Mouse (Mus musculus): ENCODE results near the gene Slc35a3. TPM values are rescaled to one million over a fixed set of nuclear protein-coding genes. Genes with fewer than 3 reads are reported as not detected.
A peak's percentile ranks its signal among the peaks of the same experiment; 100 is the strongest.
"Not testable (repeated sequence)": the region's sequence is repeated elsewhere in the genome, so short reads cannot be mapped to it uniquely, and the experiment has no call there.

Gene Slc35a3
- polyA plus RNA-seq, 1 experiment: 5.7 TPM

DNA sequence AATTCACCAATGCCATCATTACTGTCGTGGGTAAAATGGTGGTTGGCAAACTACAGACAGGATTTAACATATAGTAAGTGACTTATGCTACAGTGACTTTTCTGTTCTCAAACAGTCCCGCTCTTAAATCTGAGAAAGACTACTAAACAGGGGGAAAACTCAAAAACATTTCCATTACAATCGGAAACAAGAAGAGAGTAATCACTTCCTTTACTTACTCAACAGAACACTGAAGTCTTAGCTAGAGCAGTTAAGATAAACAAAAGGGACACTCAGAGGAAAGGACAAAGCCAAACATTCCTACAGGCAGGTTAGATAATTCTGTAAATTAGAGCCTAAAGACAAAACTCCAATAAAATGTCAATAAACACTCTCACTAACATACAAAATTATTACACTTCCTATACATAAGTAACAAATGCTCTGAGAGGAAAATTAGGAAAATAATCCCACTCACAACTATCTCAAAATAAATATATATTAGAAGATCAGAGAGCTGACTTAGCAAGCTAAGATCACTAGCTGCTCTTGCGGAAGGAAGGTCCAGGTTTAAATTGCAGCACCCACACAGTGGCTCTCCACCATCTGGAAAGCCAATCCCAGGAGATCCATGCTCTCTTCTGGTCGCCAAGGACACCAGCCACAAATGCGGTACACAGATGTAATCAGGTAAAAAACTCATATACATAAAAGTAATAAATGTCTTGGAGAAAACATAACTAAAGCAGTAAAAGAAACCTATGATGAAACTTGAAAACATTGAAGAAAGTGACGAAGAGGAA lies 56.3 kb downstream of the Slc35a3 start:
- 68% methylated on average over 7 of the region's 7 CpGs for WGBS
- H3K27ac ChIP-seq (ENCODE audit: control insufficient read depth, insufficient read depth, low read depth, low read length, poor library complexity): no peak overlapping the region
- H3K4me1 ChIP-seq (ENCODE audit: control insufficient read depth, insufficient read depth, low read length): peaks cover 4% of the 10 kb centered on the region
- no peak overlapping the region for H3K4me3 ChIP-seq (replicated peaks; ENCODE audit: control insufficient read depth, low read depth, low read length)
- TF ChIP-seq POLR2A (IDR thresholded peaks at IDR 0.05; ENCODE audit: borderline replicate concordance, control insufficient read depth, low read depth, low read length): no peak
- no peak for TF ChIP-seq CTCF (IDR thresholded peaks at IDR 0.05; ENCODE audit: control insufficient read depth, insufficient read depth, low read length)

GRCm38 (mm10) chr3:116654051-116654450 lies 58.6 kb downstream of the Slc35a3 start:
- not testable (repeated sequence) for H3K4me1 ChIP-seq (ENCODE audit: control insufficient read depth, insufficient read depth, low read length); H3K4me3 ChIP-seq (replicated peaks; ENCODE audit: control insufficient read depth, low read depth, low read length); H3K27ac ChIP-seq (ENCODE audit: control insufficient read depth, insufficient read depth, low read depth, low read length, poor library complexity)
- 83% methylated on average over 11 of the region's 11 CpGs for whole genome bisulfite sequencing

- WGBS: 53% methylated on average over 5 of the region's 5 CpGs
- peaks cover 3% of the 10 kb centered on the region; the same call in 1 of the 2 replicates for H3K4me1 ChIP-seq (ENCODE audit: control insufficient read depth, insufficient read depth, low read length)
- no peak for TF ChIP-seq CTCF (IDR thresholded peaks at IDR 0.05; ENCODE audit: control insufficient read depth, insufficient read depth, low read length)
- TF ChIP-seq POLR2A (IDR thresholded peaks at IDR 0.05; ENCODE audit: borderline replicate concordance, control insufficient read depth, low read depth, low read length): no peak
Observed at GRCm38 (mm10) chr3:116653278-116653945, 59.2 kb downstream of the Slc35a3 start.

DNA sequence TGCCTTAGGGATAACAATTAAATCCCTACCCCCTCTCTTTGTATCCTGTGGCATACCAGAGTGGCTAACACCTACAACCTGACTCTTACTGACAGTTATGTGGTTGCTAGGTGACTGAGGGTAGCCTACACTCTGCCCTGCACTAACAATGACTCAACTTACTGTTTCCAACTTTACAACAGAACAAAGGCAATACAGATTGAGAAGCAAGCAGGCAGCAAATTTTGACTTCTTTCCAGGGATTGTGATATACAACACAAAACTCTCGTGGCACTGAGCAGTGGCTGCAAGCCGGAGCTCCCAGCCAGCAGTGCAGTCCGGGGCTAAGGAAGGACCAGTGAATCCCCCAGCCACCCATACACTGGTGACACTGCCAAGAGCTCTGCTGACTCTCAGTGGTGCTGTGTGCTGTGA lies 60.6 kb downstream of the Slc35a3 start:
- H3K4me3 ChIP-seq (replicated peaks; ENCODE audit: control insufficient read depth, low read depth, low read length): no peak overlapping the region
- TF ChIP-seq POLR2A (IDR thresholded peaks at IDR 0.05; ENCODE audit: borderline replicate concordance, control insufficient read depth, low read depth, low read length): no peak
- TF ChIP-seq CTCF (IDR thresholded peaks at IDR 0.05; ENCODE audit: control insufficient read depth, insufficient read depth, low read length): no peak
- peaks cover 1% of the 10 kb centered on the region; the same call in 1 of the 2 replicates for H3K4me1 ChIP-seq (ENCODE audit: control insufficient read depth, insufficient read depth, low read length)
- H3K27ac ChIP-seq (ENCODE audit: control insufficient read depth, insufficient read depth, low read depth, low read length, poor library complexity): no peak overlapping the region
- WGBS: 68% methylated on average over 3 of the region's 3 CpGs

More at GRCm38 (mm10) chr3:116653278-116653945, 59.2 kb downstream of the Slc35a3 start:
- no peak overlapping the region for H3K4me3 ChIP-seq (replicated peaks; ENCODE audit: control insufficient read depth, low read depth, low read length)
- H3K27ac ChIP-seq (ENCODE audit: control insufficient read depth, insufficient read depth, low read depth, low read length, poor library complexity): no peak overlapping the region

- no peak overlapping the region for H3K27ac ChIP-seq (ENCODE audit: control insufficient read depth, insufficient read depth, low read depth, low read length, poor library complexity)
- TF ChIP-seq POLR2A (IDR thresholded peaks at IDR 0.05; ENCODE audit: borderline replicate concordance, control insufficient read depth, low read depth, low read length): no peak
- 88% methylated on average over 9 of the region's 9 CpGs for WGBS
- H3K4me3 ChIP-seq (replicated peaks; ENCODE audit: control insufficient read depth, low read depth, low read length): no peak overlapping the region
- H3K4me1 ChIP-seq (ENCODE audit: control insufficient read depth, insufficient read depth, low read length): no peaks in the 10 kb centered on the region; the same call in 1 of the 2 replicates
Observed at GRCm38 (mm10) chr3:116650698-116651097, 61.9 kb downstream of the Slc35a3 start.

DNA sequence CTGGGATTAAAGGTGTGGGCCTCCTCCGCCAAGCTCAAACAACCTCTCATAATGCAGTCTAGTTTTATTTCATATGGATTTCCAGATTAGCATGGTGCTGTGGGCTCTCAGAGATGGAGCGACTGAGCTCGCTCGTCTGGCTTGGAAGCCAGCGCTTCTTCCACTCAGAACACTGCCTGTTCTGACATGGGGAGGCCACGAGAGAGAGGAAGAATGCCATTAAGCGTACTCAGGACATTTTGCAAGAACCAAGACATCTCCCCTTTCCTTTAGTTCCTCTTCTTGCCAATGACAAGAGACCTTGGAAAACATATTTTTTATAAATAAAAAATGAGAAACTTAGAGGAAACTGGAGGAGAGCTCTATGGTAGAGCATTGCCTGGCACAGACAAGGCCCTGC lies 63.8 kb downstream of the Slc35a3 start:
- WGBS: 59% methylated on average over 7 of the region's 7 CpGs
- Histone ChIP-seq H3K4me3 (replicated peaks; ENCODE audit: control insufficient read depth, low read depth, low read length) (no peak overlapping the region), H3K4me1 (ENCODE audit: control insufficient read depth, insufficient read depth, low read length) (no peaks in the 10 kb centered on the region; the same call in 1 of the 2 replicates), H3K27ac (ENCODE audit: control insufficient read depth, insufficient read depth, low read depth, low read length, poor library complexity) (peak overlapping the region; percentile 44)
- TF ChIP-seq POLR2A (IDR thresholded peaks at IDR 0.05; ENCODE audit: borderline replicate concordance, control insufficient read depth, low read depth, low read length): no peak
- no peak for TF ChIP-seq CTCF (IDR thresholded peaks at IDR 0.05; ENCODE audit: control insufficient read depth, insufficient read depth, low read length)

- TF ChIP-seq CTCF (IDR thresholded peaks at IDR 0.05; ENCODE audit: control insufficient read depth, insufficient read depth, low read length) (no peak), POLR2A (IDR thresholded peaks at IDR 0.05; ENCODE audit: borderline replicate concordance, control insufficient read depth, low read depth, low read length) (no peak)
- WGBS: 95% methylated on average over 1 of the region's 1 CpGs
- Histone ChIP-seq H3K27ac (ENCODE audit: control insufficient read depth, insufficient read depth, low read depth, low read length, poor library complexity) (no peak overlapping the region), H3K4me1 (ENCODE audit: control insufficient read depth, insufficient read depth, low read length) (no peaks in the 10 kb centered on the region), H3K4me3 (replicated peaks; ENCODE audit: control insufficient read depth, low read depth, low read length) (no peak overlapping the region)
Observed at GRCm38 (mm10) chr3:116646387-116646786, 66.2 kb downstream of the Slc35a3 start.

DNA sequence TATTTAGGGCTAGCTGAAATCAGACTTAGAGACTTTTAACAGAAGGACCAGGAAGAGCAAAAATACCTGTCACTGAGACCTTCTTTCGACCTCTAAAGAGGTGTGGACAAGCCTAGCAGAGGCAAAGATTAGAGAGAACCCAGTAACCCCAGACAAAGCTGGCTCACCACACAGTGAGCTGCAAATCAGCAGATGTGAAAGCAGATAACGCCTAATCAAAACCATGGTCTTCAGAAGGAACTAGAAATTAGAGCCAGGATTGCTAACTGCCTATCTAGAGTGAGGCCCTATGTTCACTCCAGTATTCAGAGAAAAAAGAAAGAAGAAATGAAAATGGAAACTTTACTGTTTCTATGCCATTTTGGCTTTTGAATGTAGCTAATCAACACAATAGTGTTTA lies 70.3 kb downstream of the Slc35a3 start:
- TF ChIP-seq POLR2A (IDR thresholded peaks at IDR 0.05; ENCODE audit: borderline replicate concordance, control insufficient read depth, low read depth, low read length): no peak
- TF ChIP-seq CTCF (IDR thresholded peaks at IDR 0.05; ENCODE audit: control insufficient read depth, insufficient read depth, low read length): no peak
- WGBS: 59% methylated on average over 2 of the region's 2 CpGs
- Histone ChIP-seq H3K27ac (ENCODE audit: control insufficient read depth, insufficient read depth, low read depth, low read length, poor library complexity) (no peak overlapping the region), H3K4me1 (ENCODE audit: control insufficient read depth, insufficient read depth, low read length) (peaks cover 1% of the 10 kb centered on the region; the same call in 1 of the 2 replicates), H3K4me3 (replicated peaks; ENCODE audit: control insufficient read depth, low read depth, low read length) (no peak overlapping the region)

Measured in bone marrow, adult 2 months (tissue).